Mouse (Mus musculus) cerebral cortex, adult 2 months (tissue): ENCODE data around the gene Slain2.

Experiments used
- WGBS: fragments of 180-500 bp; shearing (Covaris S2); methylation state at CpG from one replicate; pipeline ENCODE4 v1.1.7; 2018; 5-methylcytosine and 5-hydroxymethylcytosine counted together

Slain2 gene

GRCm38 (mm10) chr5:73012884-73013610 lies 98.9 kb downstream of the Slain2 start:
- 31% methylated on average over 27 of the region's 27 CpGs for WGBS

GRCm38 (mm10) chr5:73013611-73014287 lies 99.6 kb downstream of the Slain2 start:
- WGBS = 3% methylated on average over 64 of the region's 65 CpGs

GRCm38 (mm10) chr5:73014745-73015144 lies 100.6 kb downstream of the Slain2 start:
- 71% methylated on average over 9 of the region's 9 CpGs for WGBS

GRCm38 (mm10) chr5:73023801-73024200 lies 109.7 kb downstream of the Slain2 start:
- WGBS = 94% methylated on average over 13 of the region's 13 CpGs
